Mouse (Mus musculus): ENCODE data around the gene Nsg2.
A peak's percentile ranks its signal among the peaks of the same experiment; 100 is the strongest.

Gene Nsg2

GRCm38 (mm10) chr11:32011867-32012603 lies 11.8 kb downstream of the Nsg2 start:
- DNase-seq (ENCODE audit: low read depth) = no peak

GRCm38 (mm10) chr11:32013014-32013427 lies 12.8 kb downstream of the Nsg2 start:
- no peak for DNase-seq (ENCODE audit: low read depth)

GRCm38 (mm10) chr11:32013561-32013960 lies 13.3 kb downstream of the Nsg2 start:
- no peak for DNase-seq (ENCODE audit: low read depth)

GRCm38 (mm10) chr11:32018201-32018600 lies 17.9 kb downstream of the Nsg2 start:
- DNase-seq (ENCODE audit: low read depth) = no peak

- DNase-seq (ENCODE audit: low read depth) = peak; percentile 80
Observed at GRCm38 (mm10) chr11:32020031-32020965, 20.0 kb downstream of the Nsg2 start.

GRCm38 (mm10) chr11:32026634-32027033 lies 26.4 kb downstream of the Nsg2 start:
- no peak for DNase-seq (ENCODE audit: low read depth)

GRCm38 (mm10) chr11:32027474-32028342 lies 27.4 kb downstream of the Nsg2 start:
- DNase-seq (ENCODE audit: low read depth) = no peak

GRCm38 (mm10) chr11:32028605-32029004 lies 28.3 kb downstream of the Nsg2 start:
- no peak for DNase-seq (ENCODE audit: low read depth)

GRCm38 (mm10) chr11:32029356-32029755 lies 29.1 kb downstream of the Nsg2 start:
- no peak for DNase-seq (ENCODE audit: low read depth)

- no peak for DNase-seq (ENCODE audit: low read depth)
Observed at GRCm38 (mm10) chr11:32031396-32031795, 31.1 kb downstream of the Nsg2 start.

- DNase-seq (ENCODE audit: low read depth) = no peak
Observed at GRCm38 (mm10) chr11:32032053-32032452, 31.8 kb downstream of the Nsg2 start.

- DNase-seq (ENCODE audit: low read depth) = no peak
Observed at GRCm38 (mm10) chr11:32035831-32036230, 35.6 kb downstream of the Nsg2 start.

- DNase-seq (ENCODE audit: low read depth) = peak; percentile 17
Observed at GRCm38 (mm10) chr11:32039656-32040055, 39.4 kb downstream of the Nsg2 start.

- no peak for DNase-seq (ENCODE audit: low read depth)
Observed at GRCm38 (mm10) chr11:32057389-32057788, 57.1 kb downstream of the Nsg2 start.

GRCm38 (mm10) chr11:32057861-32058260 lies 57.6 kb downstream of the Nsg2 start:
- no peak for DNase-seq (ENCODE audit: low read depth)

- no peak for DNase-seq (ENCODE audit: low read depth)
Observed at GRCm38 (mm10) chr11:32061020-32061419, 60.8 kb downstream of the Nsg2 start.

GRCm38 (mm10) chr11:32061874-32062273 lies 61.6 kb downstream of the Nsg2 start:
- DNase-seq (ENCODE audit: low read depth) = no peak

- no peak for DNase-seq (ENCODE audit: low read depth)
Observed at GRCm38 (mm10) chr11:32063775-32064510, 63.7 kb downstream of the Nsg2 start.

- no peak for DNase-seq (ENCODE audit: low read depth)
Observed at GRCm38 (mm10) chr11:32064511-32064862, 64.2 kb downstream of the Nsg2 start.

- DNase-seq (ENCODE audit: low read depth) = no peak
Observed at GRCm38 (mm10) chr11:32068736-32069490, 68.7 kb downstream of the Nsg2 start.

- DNase-seq (ENCODE audit: low read depth) = no peak
Observed at GRCm38 (mm10) chr11:32075163-32075562, 74.9 kb downstream of the Nsg2 start.

Measured in 416B (cell line).